Mouse (Mus musculus) right cerebral cortex, adult 2 months (tissue): ENCODE measurements at regions not wholly inside any gene's neighbourhood (a gene's known extent, or its start where the extent isn't known, plus 50 kb on each side); places are given as distances from the start of the nearest gene placed in this dataset.

Experiments
- DNase-seq, 2 experiments: peaks; one replicate each; pipeline ENCODE4 v3.0.0; 2021 to 2022; ENCODE audit warnings: low spot score in 2 of 2

GRCm38 (mm10) chr8:59499618-59500017 lies 587.2 kb upstream of the Galntl6 start:
- DNase-seq, result no peak

GRCm38 (mm10) chr8:59491392-59491791 lies 579.0 kb upstream of the Galntl6 start:
- DNase-seq, result no peak

- DNase-seq, result no peak
These were observed 565.8 kb upstream of the Galntl6 start for GRCm38 (mm10) chr8:59478257-59478656.

- no peak for DNase-seq
These were observed 561.8 kb upstream of the Galntl6 start for GRCm38 (mm10) chr8:59474195-59474594.

- no peak for DNase-seq
These were observed 536.2 kb upstream of the Galntl6 start for GRCm38 (mm10) chr8:59448622-59449021.

- no peak for DNase-seq
These were observed 491.2 kb upstream of the Galntl6 start for GRCm38 (mm10) chr8:59403659-59404058.

GRCm38 (mm10) chr8:59389706-59390105 lies 477.3 kb upstream of the Galntl6 start:
- DNase-seq, result no peak

GRCm38 (mm10) chr8:59384711-59385110 lies 472.3 kb upstream of the Galntl6 start:
- no peak for DNase-seq

GRCm38 (mm10) chr8:59352983-59353382 lies 440.5 kb upstream of the Galntl6 start:
- peak in 1 of 2 experiments; percentile 7 for DNase-seq

- DNase-seq, result no peak
These were observed 422.6 kb upstream of the Galntl6 start for GRCm38 (mm10) chr8:59334990-59335389.
